Mouse (Mus musculus) hindbrain, embryonic 11.5 days (tissue): Measurements from ENCODE around the gene Gm49342. TPM values are rescaled to one million over a fixed set of nuclear protein-coding genes. Genes with fewer than 3 reads are reported as not detected.
A peak's percentile ranks its signal among the peaks of the same experiment; 100 is the strongest.
"Not testable (repeated sequence)": the region's sequence is repeated elsewhere in the genome, so short reads cannot be mapped to it uniquely, and the experiment has no call there.

Source experiments
- ATAC-seq: fragments of 200-750 bp; cut with Nextera tagmentation; 2 replicates; pipeline ENCODE4 v1.8.0; 2017; ENCODE audit warnings: mild to moderate bottlenecking, moderate TSS enrichment, moderate library complexity; ENCODE audit not compliant: low FRiP score
- DNase-seq: peaks from one replicate; pipeline ENCODE4 v3.0.0-alpha.2; 2015; ENCODE audit warnings: low spot score
- H3K27ac ChIP-seq: fragments of 300-500 bp; sonication (generic); 2 replicates; pipeline ENCODE4 v1.5.1; 2014; ENCODE audit warnings: mild to moderate bottlenecking, low read depth, low read length
- H3K27me3 ChIP-seq: fragments of 300-500 bp; sonication (generic); 2 replicates; pipeline ENCODE4 v1.6.1; 2014; ENCODE audit warnings: mild to moderate bottlenecking, low read length, moderate library complexity, mixed read lengths; ENCODE audit not compliant: control insufficient read depth, insufficient read depth
- H3K36me3 ChIP-seq: fragments of 300-500 bp; sonication (generic); 2 replicates; pipeline ENCODE4 v1.6.1; 2014; ENCODE audit warnings: mild to moderate bottlenecking, low read length, moderate library complexity, mixed read lengths; ENCODE audit not compliant: control insufficient read depth, insufficient read depth
- H3K4me1 ChIP-seq: fragments of 300-500 bp; sonication (generic); replicated peaks from 2 replicates; pipeline ENCODE4 v1.6.1; 2014; ENCODE audit warnings: low read length, mixed read lengths; ENCODE audit not compliant: control insufficient read depth, insufficient read depth
- H3K4me2 ChIP-seq: fragments of 300-500 bp; sonication (generic); replicated peaks from 2 replicates; pipeline ENCODE4 v1.6.1; 2014; ENCODE audit warnings: mild to moderate bottlenecking, low read depth, low read length
- H3K4me3 ChIP-seq: fragments of 300-500 bp; sonication (generic); 2 replicates; pipeline ENCODE4 v1.5.1; 2014; ENCODE audit warnings: low read depth, low read length
- H3K9ac ChIP-seq: fragments of 300-500 bp; sonication (generic); 2 replicates; pipeline ENCODE4 v1.6.1; 2014; ENCODE audit warnings: low read depth, low read length
- H3K9me3 ChIP-seq: fragments of 300-500 bp; sonication (generic); 2 replicates; pipeline ENCODE4 v1.6.1; 2016; ENCODE audit warnings: low read length; ENCODE audit not compliant: control insufficient read depth
- WGBS: fragments of 180-500 bp; shearing (Covaris S2); extraction: QIAGEN DNeasy Blood & Tissue Kit; methylation state at CpG from one replicate; pipeline ENCODE4 v1.1.7; 2014; 5-methylcytosine and 5-hydroxymethylcytosine counted together
- polyA plus RNA-seq: library from polyadenylated mRNA; unstranded; fragments of >200 nt; fragmentation: Nextera tagmentation; extraction: Ambion mirVana; gene quantifications from 2 replicates; pipeline ENCODE4 v1.2.1, GENCODE M21; 2014

The Gm49342 gene
- not detected in 2 replicates for polyA plus RNA-seq

DNA sequence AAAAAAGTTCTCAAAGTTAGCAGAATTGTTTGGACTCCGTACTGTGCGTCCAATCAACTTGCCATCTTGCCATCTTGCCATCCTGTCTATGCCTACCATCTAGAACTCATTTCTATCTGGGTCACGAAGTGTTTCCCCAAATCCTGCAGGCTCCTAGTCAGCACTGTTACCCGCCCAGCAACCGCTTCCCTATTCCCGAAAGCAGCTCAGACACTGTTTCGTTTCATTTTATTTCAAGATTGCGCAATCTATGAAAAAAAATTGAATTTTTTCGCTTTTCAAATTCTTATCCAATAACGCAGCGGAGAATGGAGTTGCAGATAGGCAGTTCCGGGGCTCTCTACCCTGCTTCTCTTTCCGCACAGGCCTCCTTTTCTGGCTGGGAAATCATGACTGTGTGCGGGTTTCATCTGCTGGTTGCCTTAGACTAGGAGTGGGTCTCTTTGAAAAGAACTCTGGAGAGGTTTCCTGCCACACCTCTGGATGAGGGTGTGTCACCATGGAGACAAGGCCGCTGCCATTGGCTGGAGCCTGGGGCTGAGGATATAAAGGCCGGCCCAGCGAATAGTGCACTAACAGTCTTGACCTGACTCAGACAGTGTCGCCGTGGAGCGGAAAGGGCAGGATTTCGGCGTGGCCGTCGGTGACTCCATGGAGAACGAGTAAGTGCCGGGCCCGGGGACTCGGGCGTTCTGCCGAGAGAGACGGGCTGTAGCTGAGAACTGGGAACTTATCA, at the start of gene Gm49342:
Gm49342 (plus strand) TSS at position 586 of the 736 bp plus-strand sequence.
- WGBS, result 20% methylated on average over 31 of the region's 31 CpGs
- DNase-seq (peak; percentile 92), ATAC-seq (peak; percentile 99)
- peak within 1 kb of the TSS; percentile 54 for H3K4me2 ChIP-seq
- peak within 1 kb of the TSS; percentile 81 for H3K27ac ChIP-seq
- no peaks in the 10 kb centered on the region for H3K27me3 ChIP-seq
- H3K36me3 ChIP-seq, result no peaks in the 10 kb centered on the region
- H3K9me3 ChIP-seq, result no peaks in the 10 kb centered on the region
- no peaks in the 10 kb centered on the region for H3K4me1 ChIP-seq
- peak within 1 kb of the TSS; percentile 38 for H3K4me3 ChIP-seq
- peak within 1 kb of the TSS; percentile 44 for H3K9ac ChIP-seq

DNA sequence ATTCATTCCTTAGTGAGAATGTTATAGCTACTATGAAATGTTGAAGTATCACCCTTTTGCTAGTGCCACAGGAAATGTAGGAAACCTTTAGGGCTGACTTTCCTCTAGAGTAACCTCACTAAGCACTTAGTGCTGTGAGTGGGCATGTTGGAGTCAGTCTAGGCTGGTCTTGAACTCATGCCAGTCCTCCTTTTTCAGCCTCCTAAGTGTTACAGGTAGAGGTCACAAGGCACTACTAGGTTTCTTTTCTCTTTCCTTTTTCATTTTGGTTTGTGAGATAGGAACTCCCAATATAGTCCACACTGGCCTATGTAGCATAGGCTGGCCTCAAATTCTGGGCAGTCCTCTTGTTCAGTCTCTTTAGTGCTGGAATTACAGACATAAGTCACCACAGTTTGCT, 48.9 kb upstream of the Gm49342 start:
- Histone ChIP-seq H3K4me3 (no peak overlapping the region), H3K9ac (no peak overlapping the region), H3K27me3 (no peaks in the 10 kb centered on the region; the same call in 1 of the 2 replicates), H3K4me1 (no peaks in the 10 kb centered on the region), H3K36me3 (no peaks in the 10 kb centered on the region), H3K9me3 (no peaks in the 10 kb centered on the region), H3K4me2 (no peak overlapping the region), H3K27ac (no peak overlapping the region)
- no peak for ATAC-seq
- DNase-seq, result no peak

- Histone ChIP-seq H3K4me1 (no peaks in the 10 kb centered on the region), H3K4me3 (peak overlapping the region; percentile 34), H3K27ac (no peak overlapping the region), H3K4me2 (peak overlapping the region; percentile 65), H3K9me3 (no peaks in the 10 kb centered on the region), H3K27me3 (no peaks in the 10 kb centered on the region; the same call in 1 of the 2 replicates), H3K36me3 (no peaks in the 10 kb centered on the region), H3K9ac (peak overlapping the region; percentile 52; the same call in 1 of the 2 replicates)
- peak; percentile 37 for DNase-seq
- WGBS, result 18% methylated on average over 19 of the region's 19 CpGs
- ATAC-seq, result peak; percentile 53; the same call in 1 of the 2 replicates
These were observed 48.2 kb upstream of the Gm49342 start for GRCm38 (mm10) chr14:50895985-50896746.

DNA sequence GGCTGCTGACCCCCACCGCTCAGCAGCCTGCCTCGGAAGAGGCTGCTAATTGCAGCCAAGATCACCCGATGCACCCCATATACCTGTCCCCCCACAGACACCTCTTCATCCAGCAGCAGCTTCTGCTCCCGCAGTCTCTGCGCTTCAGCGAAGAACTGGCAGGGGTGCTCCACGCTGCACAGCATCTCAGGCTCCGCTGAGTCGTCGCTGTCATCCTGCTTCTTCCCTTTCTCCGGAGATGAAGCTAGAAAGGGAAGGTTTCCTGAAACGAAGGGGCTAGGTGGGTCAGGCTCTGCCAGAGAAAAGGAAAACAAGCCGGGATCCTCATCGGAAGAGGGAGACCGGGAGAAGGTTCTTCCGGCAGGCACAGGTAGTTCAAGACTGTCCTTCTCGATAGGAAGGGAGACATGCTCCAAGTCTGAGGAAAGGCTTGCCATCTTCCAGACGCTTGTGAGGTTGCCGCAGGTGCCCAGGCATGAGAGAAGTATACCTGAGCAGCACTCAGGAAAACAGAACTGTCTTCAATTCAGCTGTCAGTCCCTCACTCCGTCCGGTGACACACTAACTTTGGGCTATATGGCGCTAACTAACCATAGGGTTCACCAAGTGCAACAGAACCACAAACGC, 47.5 kb upstream of the Gm49342 start:
- WGBS, result 21% methylated on average over 23 of the region's 23 CpGs
- H3K36me3 ChIP-seq, result no peaks in the 10 kb centered on the region
- peak overlapping the region; percentile 34 for H3K4me3 ChIP-seq
- no peaks in the 10 kb centered on the region; the same call in 1 of the 2 replicates for H3K27me3 ChIP-seq
- H3K9me3 ChIP-seq, result no peaks in the 10 kb centered on the region
- ATAC-seq (0 out of 2 replicates have a peak, but pooled peaks have one; percentile 39), DNase-seq (peak; percentile 34)
- no peaks in the 10 kb centered on the region for H3K4me1 ChIP-seq
- peak overlapping the region; percentile 52; the same call in 1 of the 2 replicates for H3K9ac ChIP-seq
- peak overlapping the region; percentile 65 for H3K4me2 ChIP-seq
- H3K27ac ChIP-seq, result no peak overlapping the region

DNA sequence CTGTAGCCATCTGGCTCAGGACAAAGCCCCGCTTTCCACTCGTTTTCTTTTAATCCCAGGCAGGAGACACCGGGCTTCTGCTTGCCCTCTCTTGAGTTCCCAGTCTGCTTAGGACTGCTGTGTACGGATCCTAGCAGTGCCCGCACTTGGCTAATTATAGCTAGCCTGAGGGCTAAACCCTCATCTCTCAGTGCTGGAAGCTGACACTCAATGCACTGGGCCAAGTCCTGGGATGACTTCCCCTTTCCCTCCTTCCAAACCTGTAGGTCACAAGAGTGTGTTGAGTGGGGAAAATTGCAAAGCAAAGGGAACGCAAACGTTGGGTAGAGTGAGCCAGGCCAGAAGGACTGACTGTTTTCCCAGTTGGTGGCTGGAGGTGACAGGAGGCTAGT, 46.9 kb upstream of the Gm49342 start, which contains the start of gene Klhl33:
Klhl33 (minus strand) TSS at position 134 of the 392 bp plus-strand sequence.
- H3K27ac ChIP-seq, result no peak within 1 kb of the TSS
- no peak for DNase-seq
- no peaks in the 10 kb centered on the region; the same call in 1 of the 2 replicates for H3K27me3 ChIP-seq
- 57% methylated on average over 7 of the region's 7 CpGs for WGBS
- H3K4me3 ChIP-seq, result peak within 1 kb of the TSS; percentile 34
- H3K36me3 ChIP-seq, result no peaks in the 10 kb centered on the region
- H3K4me1 ChIP-seq, result no peaks in the 10 kb centered on the region
- peak within 1 kb of the TSS; percentile 65 for H3K4me2 ChIP-seq
- no peak for ATAC-seq
- peak within 1 kb of the TSS; percentile 52; the same call in 1 of the 2 replicates for H3K9ac ChIP-seq
- no peaks in the 10 kb centered on the region for H3K9me3 ChIP-seq

- not testable (repeated sequence) for H3K27me3 ChIP-seq, H3K9ac ChIP-seq, ATAC-seq, H3K4me3 ChIP-seq, H3K4me1 ChIP-seq, H3K27ac ChIP-seq, H3K9me3 ChIP-seq, H3K36me3 ChIP-seq, H3K4me2 ChIP-seq, DNase-seq
- WGBS, result 92% methylated on average over 2 of the region's 2 CpGs
These were observed 46.3 kb upstream of the Gm49342 start for GRCm38 (mm10) chr14:50897992-50898391.

- DNase-seq (peak; percentile 70), ATAC-seq (peak; percentile 86)
- Histone ChIP-seq H3K9ac (peak overlapping the region; percentile 63), H3K4me1 (no peaks in the 10 kb centered on the region; the same call in 1 of the 2 replicates), H3K27me3 (no peaks in the 10 kb centered on the region), H3K9me3 (no peaks in the 10 kb centered on the region), H3K36me3 (no peaks in the 10 kb centered on the region), H3K4me2 (peak overlapping the region; percentile 56), H3K4me3 (peak overlapping the region; percentile 37), H3K27ac (no peak overlapping the region)
- 5% methylated on average over 26 of the region's 26 CpGs for WGBS
These were observed 40.1 kb upstream of the Gm49342 start for GRCm38 (mm10) chr14:50903973-50904827.

DNA sequence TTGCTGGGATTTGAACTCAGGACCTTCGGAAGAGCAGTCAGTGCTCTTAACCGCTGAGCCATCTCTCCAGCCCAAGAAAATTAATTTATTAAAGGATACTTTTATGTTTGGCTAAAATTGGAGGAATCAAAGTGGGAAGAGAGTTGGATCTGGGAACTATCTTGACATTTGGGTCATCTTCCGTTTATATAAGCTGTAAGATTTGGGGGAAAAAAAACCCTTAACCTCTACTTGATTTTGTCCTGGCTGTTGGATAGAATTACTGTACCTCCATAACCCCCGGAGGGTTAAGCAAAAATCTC, 39.5 kb upstream of the Gm49342 start:
- no peak overlapping the region for H3K27ac ChIP-seq
- WGBS, result 87% methylated on average over 4 of the region's 4 CpGs
- H3K4me1 ChIP-seq, result no peaks in the 10 kb centered on the region; the same call in 1 of the 2 replicates
- ATAC-seq (no peak), DNase-seq (no peak)
- H3K36me3 ChIP-seq, result no peaks in the 10 kb centered on the region
- no peaks in the 10 kb centered on the region for H3K9me3 ChIP-seq
- no peak overlapping the region for H3K4me3 ChIP-seq
- H3K27me3 ChIP-seq, result no peaks in the 10 kb centered on the region
- H3K4me2 ChIP-seq, result no peak overlapping the region
- H3K9ac ChIP-seq, result no peak overlapping the region
